Mouse (Mus musculus) stomach, adult 2 months (tissue): ENCODE data around the gene Ftcd. TPM values are rescaled to one million over a fixed set of nuclear protein-coding genes. Genes with fewer than 3 reads are reported as not detected.

Source experiments
- polyA plus RNA-seq: library from polyadenylated mRNA; depleted of rRNA; stranded (reverse); fragments of >200 nt; gene quantifications from 2 replicates; pipeline ENCODE4 v1.2.3, GENCODE M21; 2012; rRNA removed

Ftcd gene
- 0.54 TPM in 1 of 2 replicates, not detected in the other for polyA plus RNA-seq

GRCm38 (mm10) chr10:76575374-76575773 lies at the start of gene Ftcd:
TSS of gene Ftcd (plus strand) at chr10:76575648.

DNA sequence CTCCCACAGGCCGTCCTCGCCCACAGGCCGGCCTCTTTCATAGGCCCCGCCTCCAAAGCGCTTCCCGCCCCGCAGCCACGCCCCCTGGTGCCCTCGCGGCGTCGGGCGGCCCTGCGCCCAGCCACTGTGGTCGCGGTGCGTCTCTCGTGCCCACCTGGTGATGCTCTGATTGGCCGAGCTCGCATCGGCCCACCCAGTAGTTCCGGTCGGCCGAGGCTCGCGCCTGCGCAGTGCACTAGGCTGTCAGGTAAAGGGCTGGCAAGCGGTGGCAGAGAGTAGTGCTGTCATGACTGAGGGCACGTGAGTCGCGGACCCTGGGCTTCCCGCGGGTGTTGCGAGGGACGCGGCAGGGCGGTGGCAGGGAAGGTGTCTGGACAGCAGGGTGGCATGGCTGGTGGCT lies 44.1 kb upstream of the Ftcd start, which contains the start of gene Lss:
Lss (plus strand) TSS at position 214 of the 400 bp plus-strand sequence.

GRCm38 (mm10) chr10:76561972-76562371 lies 13.5 kb upstream of the Ftcd start, which contains the start of gene Spatc1l:
TSS of gene Spatc1l (plus strand) at chr10:76562272.

GRCm38 (mm10) chr10:76622928-76623680 lies 47.7 kb downstream of the Ftcd start, which contains the start of gene Col6a2:
TSS of gene Col6a2 (minus strand) at chr10:76623630.

Other genes starting within 250 kb of the Ftcd start
- 6.3 and 13.0 TPM in 2 replicates for gene Dip2a, start 230.4 kb upstream of the Ftcd start, polyA plus RNA-seq
- not detected in 2 replicates for gene AC141477.1, start 135.2 kb upstream of the Ftcd start, polyA plus RNA-seq
- gene Pcnt, start 132.9 kb upstream of the Ftcd start, polyA plus RNA-seq, result 3.5 TPM in 2 replicates
- 0.10 and 0.12 TPM in 2 replicates for gene 2610028H24Rik, start 126.6 kb upstream of the Ftcd start, polyA plus RNA-seq
- 4.0 and 5.2 TPM in 2 replicates for gene Mcm3ap, start 106.7 kb upstream of the Ftcd start, polyA plus RNA-seq
- 1.8 and 2.4 TPM in 2 replicates for gene Ybey, start 106.5 kb upstream of the Ftcd start, polyA plus RNA-seq
- 25.2 and 26.0 TPM in 2 replicates for gene Lss, start 44.1 kb upstream of the Ftcd start, polyA plus RNA-seq
- 0.06 TPM in 1 of 2 replicates, not detected in the other for gene Spatc1l, start 13.4 kb upstream of the Ftcd start, polyA plus RNA-seq
- gene Col6a2, start 48.0 kb downstream of the Ftcd start, polyA plus RNA-seq, result 105 and 117 TPM in 2 replicates
- 69.9 and 83.4 TPM in 2 replicates for gene Col6a1, start 150.5 kb downstream of the Ftcd start, polyA plus RNA-seq